Mouse (Mus musculus) stomach, postnatal 0 days (tissue): ENCODE measurements around the gene Fhl1. TPM values are rescaled to one million over a fixed set of nuclear protein-coding genes. Genes with fewer than 3 reads are reported as not detected.

Source experiments
- ATAC-seq: fragments of 200-750 bp; cut with Nextera tagmentation; 2 replicates; pipeline ENCODE4 v1.8.0; 2017; ENCODE audit not compliant: low FRiP score, low TSS enrichment
- DNase-seq: peaks from one replicate; pipeline ENCODE4 v3.0.0-alpha.2; 2016; ENCODE audit warnings: low spot score
- H3K27ac ChIP-seq: fragments of 300-500 bp; sonication (generic); replicated peaks from 2 replicates; pipeline ENCODE4 v1.5.1; 2014; ENCODE audit warnings: mild to moderate bottlenecking, control low read depth
- H3K27me3 ChIP-seq: fragments of 300-500 bp; sonication (generic); 2 replicates; pipeline ENCODE4 v1.6.1; 2014; ENCODE audit warnings: low read length; ENCODE audit not compliant: control insufficient read depth, insufficient read depth
- H3K36me3 ChIP-seq: fragments of 300-500 bp; sonication (generic); 2 replicates; pipeline ENCODE4 v1.6.1; 2014; ENCODE audit warnings: low read length, mixed read lengths; ENCODE audit not compliant: control insufficient read depth, insufficient read depth
- H3K4me1 ChIP-seq: fragments of 300-500 bp; sonication (generic); replicated peaks from 2 replicates; pipeline ENCODE4 v1.6.1; 2014; ENCODE audit warnings: antibody characterized with exemption; ENCODE audit not compliant: control insufficient read depth, insufficient read depth
- H3K4me2 ChIP-seq: fragments of 300-500 bp; sonication (generic); replicated peaks from 2 replicates; pipeline ENCODE4 v1.6.1; 2014; ENCODE audit warnings: low read depth, mild to moderate bottlenecking, control low read depth, moderate library complexity
- H3K4me3 ChIP-seq: fragments of 300-500 bp; sonication (generic); 2 replicates; pipeline ENCODE4 v1.5.1; 2014; ENCODE audit warnings: low read depth, low read length, control low read depth
- H3K9ac ChIP-seq: fragments of 300-500 bp; sonication (generic); 2 replicates; pipeline ENCODE4 v1.6.1; 2014; ENCODE audit warnings: mild to moderate bottlenecking, low read length, control low read depth, mixed read lengths
- H3K9me3 ChIP-seq: fragments of 300-500 bp; sonication (generic); 2 replicates; pipeline ENCODE4 v1.6.1; 2016; ENCODE audit warnings: low read length; ENCODE audit not compliant: control insufficient read depth
- CTCF ChIP-seq: IDR thresholded peaks from 2 replicates; pipeline ENCODE4 v1.5.1; 2016; ENCODE audit warnings: antibody characterized with exemption, low read depth, mild to moderate bottlenecking, moderate library complexity
- EP300 ChIP-seq: optimal IDR thresholded peaks from 2 replicates; pipeline ENCODE3; 2016; ENCODE audit warnings: antibody characterized with exemption
- WGBS: fragments of 180-500 bp; shearing (Covaris S2); extraction: QIAGEN DNeasy Blood & Tissue Kit; methylation state at CpG from one replicate; pipeline ENCODE4 v1.1.7; 2014; 5-methylcytosine and 5-hydroxymethylcytosine counted together
- polyA plus RNA-seq: library from polyadenylated mRNA; unstranded; fragments of >200 nt; fragmentation: Nextera tagmentation; extraction: Ambion mirVana; gene quantifications from 2 replicates; pipeline ENCODE4 v1.2.1, GENCODE M21; 2015

Fhl1 gene
- polyA plus RNA-seq, 1 experiment from 2014 or later: 394 TPM

GRCm38 (mm10) chrX:56827492-56827891 is 95.9 kb downstream of the Fhl1 start:
- H3K9ac ChIP-seq: no peak overlapping the region
- H3K27ac ChIP-seq: no peak overlapping the region
- H3K4me3 ChIP-seq: no peak overlapping the region
- TF ChIP-seq EP300 (no peak), CTCF (no peak)
- H3K36me3 ChIP-seq: no peaks in the 10 kb centered on the region
- no peaks in the 10 kb centered on the region for H3K27me3 ChIP-seq
- DNase-seq (no peak), ATAC-seq (no peak)
- no peaks in the 10 kb centered on the region for H3K9me3 ChIP-seq
- WGBS: 66% methylated on average over 6 of the region's 6 CpGs
- no peaks in the 10 kb centered on the region for H3K4me1 ChIP-seq
- H3K4me2 ChIP-seq: no peak overlapping the region

- H3K9me3 ChIP-seq: no peaks in the 10 kb centered on the region
- TF ChIP-seq CTCF (no peak), EP300 (no peak)
- DNase-seq: no peak
- H3K4me3 ChIP-seq: no peak overlapping the region
- H3K27me3 ChIP-seq: no peaks in the 10 kb centered on the region
- no peak for ATAC-seq
- H3K9ac ChIP-seq: no peak overlapping the region
- 85% methylated on average over 6 of the region's 6 CpGs for WGBS
- no peak overlapping the region for H3K4me2 ChIP-seq
- H3K36me3 ChIP-seq: no peaks in the 10 kb centered on the region
- H3K27ac ChIP-seq: no peak overlapping the region
- no peaks in the 10 kb centered on the region for H3K4me1 ChIP-seq
Measured at GRCm38 (mm10) chrX:56835842-56836241, 104.3 kb downstream of the Fhl1 start.

- Histone ChIP-seq H3K27ac (no peak overlapping the region), H3K4me1 (no peaks in the 10 kb centered on the region), H3K9ac (no peak overlapping the region), H3K9me3 (no peaks in the 10 kb centered on the region), H3K27me3 (no peaks in the 10 kb centered on the region), H3K4me3 (no peak overlapping the region), H3K4me2 (no peak overlapping the region), H3K36me3 (no peaks in the 10 kb centered on the region)
- TF ChIP-seq CTCF: peak; percentile 77
- no peak for TF ChIP-seq EP300
- ATAC-seq: no peak
- peak; percentile 16 for DNase-seq
Measured at GRCm38 (mm10) chrX:56839369-56839768, 107.8 kb downstream of the Fhl1 start.

GRCm38 (mm10) chrX:56841255-56841654 is 109.7 kb downstream of the Fhl1 start:
- ATAC-seq: no peak
- Histone ChIP-seq H3K4me1 (no peaks in the 10 kb centered on the region), H3K9me3 (no peaks in the 10 kb centered on the region), H3K4me2 (no peak overlapping the region), H3K9ac (no peak overlapping the region), H3K27ac (no peak overlapping the region), H3K27me3 (no peaks in the 10 kb centered on the region), H3K4me3 (no peak overlapping the region), H3K36me3 (no peaks in the 10 kb centered on the region)
- no peak for DNase-seq
- WGBS: 54% methylated on average over 5 of the region's 5 CpGs
- peak; percentile 45 for TF ChIP-seq CTCF
- no peak for TF ChIP-seq EP300

Other genes starting within 250 kb of the Fhl1 start
- gene Gm10477, start 207.0 kb upstream of the Fhl1 start, polyA plus RNA-seq: not detected in 2 replicates
- gene Gm648, start 182.2 kb upstream of the Fhl1 start, polyA plus RNA-seq: not detected in 2 replicates
- 13.0 TPM in 2 replicates for gene Mmgt1, start 133.7 kb upstream of the Fhl1 start, polyA plus RNA-seq
- 16.1 and 17.4 TPM in 2 replicates for gene Slc9a6, start 122.0 kb upstream of the Fhl1 start, polyA plus RNA-seq
- 1.9 and 2.2 TPM in 2 replicates for gene Map7d3, start 90.5 kb downstream of the Fhl1 start, polyA plus RNA-seq
- gene Adgrg4, start 138.4 kb downstream of the Fhl1 start, polyA plus RNA-seq: 0.01 TPM in 1 of 2 replicates, not detected in the other